Mouse (Mus musculus): ENCODE data around the gene 4933425L06Rik. TPM values are rescaled to one million over a fixed set of nuclear protein-coding genes. Genes with fewer than 3 reads are reported as not detected.

The 4933425L06Rik gene
- total and polyA plus RNA-seq, 3 experiments, result 0.10 to 0.30 TPM; not detected in 1

DNA sequence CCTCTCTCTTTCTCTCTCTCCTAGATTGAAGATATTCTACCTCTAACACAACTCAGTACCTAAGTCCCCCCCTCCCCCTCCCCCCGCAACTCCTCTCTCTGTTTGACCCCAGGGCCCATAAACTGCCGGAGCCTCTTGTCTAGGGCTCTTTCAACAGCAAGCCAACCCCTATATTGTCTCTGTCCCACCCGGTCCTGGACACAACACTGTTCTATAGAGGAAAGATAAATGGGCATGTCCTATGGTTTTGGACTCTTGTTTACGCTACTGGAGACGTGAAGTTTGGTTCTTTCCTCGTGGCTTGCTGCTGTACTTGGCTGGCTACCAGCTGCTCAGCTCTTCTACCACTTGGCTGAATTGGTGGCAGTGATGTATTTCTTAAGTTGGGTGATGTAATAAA, 83.5 kb downstream of the 4933425L06Rik start:
- no peak for DNase-seq (ENCODE audit: extremely low read depth)
- H3K79me2 ChIP-seq (replicated peaks; ENCODE audit: control insufficient read depth, extremely low read depth, insufficient read depth, poor library complexity, severe bottlenecking), result no peaks in the 10 kb centered on the region
- TF ChIP-seq POLR2AphosphoS2 (IDR thresholded peaks at IDR 0.05; ENCODE audit: low read depth, low read length), result no peak
- no peak for TF ChIP-seq UBTF (IDR thresholded peaks at IDR 0.05; ENCODE audit: low read depth, low read length)
- no peak for TF ChIP-seq NRF1 (IDR thresholded peaks at IDR 0.05; ENCODE audit: low read depth, low read length)
- TF ChIP-seq ZC3H11A (IDR thresholded peaks at IDR 0.05; ENCODE audit: low read depth, low read length), result no peak
- TF ChIP-seq MAZ (IDR thresholded peaks at IDR 0.05; ENCODE audit: low read depth, low read length), result no peak
- no peak for TF ChIP-seq MEF2A (IDR thresholded peaks at IDR 0.05; ENCODE audit: borderline replicate concordance, low read depth, low read length)
- no peak for TF ChIP-seq ZKSCAN1 (IDR thresholded peaks at IDR 0.05; ENCODE audit: borderline replicate concordance, low read depth, low read length)
- TF ChIP-seq ZNF384 (IDR thresholded peaks at IDR 0.05; ENCODE audit: low read depth, low read length), result no peak
- no peak for TF ChIP-seq JUN (IDR thresholded peaks at IDR 0.05; ENCODE audit: insufficient read depth, low read depth, low read length)
- TF ChIP-seq BHLHE40 (IDR thresholded peaks at IDR 0.05; ENCODE audit: low read depth, low read length), result no peak
- TF ChIP-seq USF1 (IDR thresholded peaks at IDR 0.05; ENCODE audit: low read depth, low read length), result no peak
- no peak for TF ChIP-seq CHD1 (IDR thresholded peaks at IDR 0.05; ENCODE audit: low read depth, low read length)
- dilution Hi-C loops (cut with MboI; ENCODE audit: extremely low pct_ligation_motif_present, extremely low pct_unique_long_range_greater_than_20kb, low sequenced_read_pairs), result no loop called here
- H3K27ac ChIP-seq (ENCODE audit: insufficient read depth, low read depth), result no peak overlapping the region
- no peak overlapping the region for H3K4me3 ChIP-seq (replicated peaks in 1 of 3; ENCODE audit: low read depth in 2 of 3, low read length in 2 of 3, poor library complexity in 1 of 3)
- no peaks in the 10 kb centered on the region for H3K4me1 ChIP-seq (ENCODE audit: control insufficient read depth in 1 of 2, insufficient read depth in 2 of 2)
- no peaks in the 10 kb centered on the region for H3K36me3 ChIP-seq (replicated peaks in 1 of 2; ENCODE audit: control insufficient read depth in 1 of 2, insufficient read depth in 1 of 2, low read length in 1 of 2)
- H3K9me3 ChIP-seq (replicated peaks; ENCODE audit: low read length), result no peaks in the 10 kb centered on the region
- in situ Hi-C loops (cut with MboI; ENCODE audit: low pct_ligation_motif_present, low pct_unique_long_range_greater_than_20kb, low sequenced_read_pairs), result no loop called here
- no peak overlapping the region for H3K9ac ChIP-seq (ENCODE audit: insufficient read depth, low read depth)
- no peak overlapping the region for H3K4me2 ChIP-seq (ENCODE audit: insufficient read depth, low read depth, poor library complexity, severe bottlenecking)
- no peaks in the 10 kb centered on the region for H3K27me3 ChIP-seq (replicated peaks)

Other genes starting within 250 kb of the 4933425L06Rik start
- 0.17 and 0.38 TPM in 2 replicates for gene Shisal2b, start 218.2 kb upstream of the 4933425L06Rik start, total RNA-seq (2012; rRNA removed)
- not detected in 2 replicates for gene Shisal2b, start 218.2 kb upstream of the 4933425L06Rik start, total RNA-seq (2014; rRNA removed)
- not detected in 2 replicates for gene Shisal2b, start 218.2 kb upstream of the 4933425L06Rik start, polyA plus RNA-seq (2012; ENCODE audit: insufficient read length, low read depth)
- not detected in 2 replicates for gene Rgs7bp, start 27.2 kb upstream of the 4933425L06Rik start, total RNA-seq (2012; rRNA removed)
- gene Rgs7bp, start 27.2 kb upstream of the 4933425L06Rik start, total RNA-seq (2014; rRNA removed), result not detected in 2 replicates
- not detected in 2 replicates for gene Rgs7bp, start 27.2 kb upstream of the 4933425L06Rik start, polyA plus RNA-seq (2012; ENCODE audit: insufficient read length, low read depth)
- 0.13 TPM in 2 replicates for gene Rnf180, start 212.7 kb downstream of the 4933425L06Rik start, total RNA-seq (2012; rRNA removed)
- 0.31 TPM in 1 of 2 replicates, not detected in the other for gene Rnf180, start 212.7 kb downstream of the 4933425L06Rik start, total RNA-seq (2014; rRNA removed)
- 0.19 and 0.66 TPM in 2 replicates for gene Rnf180, start 212.7 kb downstream of the 4933425L06Rik start, polyA plus RNA-seq (2012; ENCODE audit: insufficient read length, low read depth)

All from CH12.LX (cell line).